24 mouse cellular contexts compared by ENCODE assay signal in genomic region chr3:55195581-55196327, GRCm38 (mm10). TPM values are rescaled to one million over a fixed set of nuclear protein-coding genes. Genes with fewer than 3 reads are reported as not detected.
DNase-seq lines count a peak whose midpoint lies in the region; ATAC-seq and TF ChIP-seq lines count a peak whose summit lies in the region.
"Had no signal": no experiment of that assay in that cellular context is flagged by ENCODE, and none has a peak within 500 bp of the region (broad histone marks: within the 10 kb centered on the region; RNA-seq: fewer than 3 reads in every experiment).

No protein-coding gene starts in this region.

- no peaks in the 10 kb centered on the region; the same call in 1 of the 2 replicates for H3K4me1 ChIP-seq in heart, adult 2 months (ENCODE audit: control insufficient read depth, insufficient read depth, low read length)
- H3K4me1 ChIP-seq in heart, embryonic 11.5 days (ENCODE audit: control insufficient read depth, insufficient read depth, low read length) = no peaks in the 10 kb centered on the region
- peaks cover 7% of the 10 kb centered on the region for H3K4me1 ChIP-seq in lung, embryonic 16.5 days (replicated peaks; ENCODE audit: control insufficient read depth, insufficient read depth, low read length)
- H3K4me1 ChIP-seq in lung, adult 2 months (ENCODE audit: control insufficient read depth, insufficient read depth, low read length) = no peaks in the 10 kb centered on the region
- H3K4me1 ChIP-seq in embryonic fibroblast, embryonic 13.5 days (ENCODE audit: control insufficient read depth, insufficient read depth, low read length) = no peaks in the 10 kb centered on the region
- H3K4me1 ChIP-seq: embryonic facial prominence, embryonic 10.5 days; heart, embryonic 13.5 days; neural tube, embryonic 12.5 days had no signal

- TF ChIP-seq EP300 in heart, adult 2 months (IDR thresholded peaks at IDR 0.05; ENCODE audit: insufficient read depth, low read depth, low read length) = no peak

- no peaks in the 10 kb centered on the region for H3K27me3 ChIP-seq in heart, adult 2 months (ENCODE audit: control insufficient read depth, insufficient read depth, low read length)
- no peaks in the 10 kb centered on the region for H3K27me3 ChIP-seq in heart, embryonic 11.5 days (ENCODE audit: control insufficient read depth, insufficient read depth, low read length)
- H3K27me3 ChIP-seq in lung, embryonic 16.5 days (ENCODE audit: control insufficient read depth, insufficient read depth, low read depth, low read length) = no peaks in the 10 kb centered on the region
- H3K27me3 ChIP-seq: heart, embryonic 13.5 days; neural tube, embryonic 12.5 days had no signal

- no peaks in the 10 kb centered on the region for H3K36me3 ChIP-seq in heart, adult 2 months (ENCODE audit: control insufficient read depth, insufficient read depth, low read length)
- no peaks in the 10 kb centered on the region for H3K36me3 ChIP-seq in heart, embryonic 11.5 days (ENCODE audit: control insufficient read depth, insufficient read depth, low read length)
- H3K36me3 ChIP-seq in lung, embryonic 16.5 days (ENCODE audit: control insufficient read depth, insufficient read depth, low read length) = no peaks in the 10 kb centered on the region
- H3K36me3 ChIP-seq: embryonic facial prominence, embryonic 10.5 days; heart, embryonic 13.5 days; neural tube, embryonic 12.5 days had no signal

- TF ChIP-seq POLR2A in heart, adult 2 months (IDR thresholded peaks at IDR 0.05; ENCODE audit: insufficient read depth, low read depth, low read length) = no peak
- no peak for TF ChIP-seq POLR2A in lung, adult 2 months (IDR thresholded peaks at IDR 0.05; ENCODE audit: borderline replicate concordance, extremely low read depth, low read depth, low read length)
- no peak for TF ChIP-seq POLR2A in embryonic fibroblast, embryonic 13.5 days (IDR thresholded peaks at IDR 0.05; ENCODE audit: low read depth, low read length)

- H3K9ac ChIP-seq in heart, adult 2 months (ENCODE audit: low read depth, low read length) = no peak overlapping the region
- H3K9ac ChIP-seq in heart, embryonic 11.5 days (ENCODE audit: low read depth, low read length) = no peak overlapping the region
- H3K9ac ChIP-seq in lung, embryonic 16.5 days (ENCODE audit: low read length) = no peak overlapping the region
- H3K9ac ChIP-seq: heart, embryonic 13.5 days; neural tube, embryonic 12.5 days had no signal

- H3K4me2 ChIP-seq in heart, embryonic 11.5 days = no peak overlapping the region
- no peak overlapping the region for H3K4me2 ChIP-seq in lung, embryonic 16.5 days (ENCODE audit: low read depth, low read length)
- H3K4me2 ChIP-seq: heart, embryonic 13.5 days; neural tube, embryonic 12.5 days had no signal

- intact Hi-C loops in heart, adult 2 months (cut with DNase I) = no loop called here

- no peaks in the 10 kb centered on the region for H3K79me2 ChIP-seq in heart, adult 2 months (replicated peaks; ENCODE audit: control insufficient read depth, insufficient read depth, low read length)

- ATAC-seq in heart, embryonic 11.5 days (replicated peaks; ENCODE audit: insufficient number of reproducible peaks, low FRiP score, low TSS enrichment) = no peak
- ATAC-seq in lung, embryonic 16.5 days (ENCODE audit: low read depth) = peak; percentile 89
- ATAC-seq: forebrain, embryonic 14.5 days had no signal

- peak in 1 of 2 experiments; percentile 18 for DNase-seq in heart, adult 2 months
- DNase-seq in lung, adult 2 months = no peak
- peak; percentile 9 for DNase-seq in lung, postnatal 25 days (ENCODE audit: low spot score)
- DNase-seq in layer of hippocampus, postnatal 36 days = no peak
- DNase-seq in thymus, postnatal 10 days (ENCODE audit: low spot score in 2 of 2) = no peak
- DNase-seq: cerebellum, postnatal 25 days; gastrocnemius, adult 2 months; right cerebral cortex, postnatal 14 days; thymus, postnatal 14 days had no signal

- no peak overlapping the region for H3K27ac ChIP-seq in heart, adult 2 months
- H3K27ac ChIP-seq in heart, embryonic 11.5 days (ENCODE audit: low read depth, low read length) = no peak overlapping the region
- H3K27ac ChIP-seq in lung, embryonic 16.5 days (ENCODE audit: low read length) = no peak overlapping the region
- H3K27ac ChIP-seq in embryonic fibroblast, embryonic 13.5 days (ENCODE audit: insufficient read depth, low read length) = peak overlapping the region; percentile 74
- H3K27ac ChIP-seq: embryonic facial prominence, embryonic 10.5 days; gastrocnemius, adult 2 months; heart, embryonic 13.5 days; neural tube, embryonic 12.5 days; stomach, postnatal 0 days had no signal

- H3K9me3 ChIP-seq in heart, embryonic 11.5 days (replicated peaks; ENCODE audit: control insufficient read depth, low read length) = no peaks in the 10 kb centered on the region
- no peaks in the 10 kb centered on the region for H3K9me3 ChIP-seq in lung, embryonic 16.5 days (ENCODE audit: control insufficient read depth, low read length)
- H3K9me3 ChIP-seq: embryonic facial prominence, embryonic 10.5 days; heart, embryonic 13.5 days; neural tube, embryonic 12.5 days had no signal

- 70% methylated on average over 5 of the region's 5 CpGs for WGBS in heart, adult 2 months
- 82% methylated on average over 5 of the region's 5 CpGs for WGBS in heart, embryonic 11.5 days (ENCODE audit: insufficient replicate concordance)
- 44% methylated on average over 5 of the region's 5 CpGs for WGBS in lung, embryonic 16.5 days
- WGBS in lung, adult 2 months = 65% methylated on average over 5 of the region's 5 CpGs

- no peak overlapping the region for H3K4me3 ChIP-seq in heart, adult 2 months
- no peak overlapping the region for H3K4me3 ChIP-seq in heart, embryonic 11.5 days (ENCODE audit: low read depth, low read length)
- no peak overlapping the region for H3K4me3 ChIP-seq in lung, embryonic 16.5 days (ENCODE audit: low read length)
- no peak overlapping the region for H3K4me3 ChIP-seq in lung, adult 2 months (replicated peaks; ENCODE audit: extremely low read depth, low read depth, low read length)
- no peak overlapping the region for H3K4me3 ChIP-seq in embryonic fibroblast, embryonic 13.5 days (ENCODE audit: insufficient read depth, low read length)
- H3K4me3 ChIP-seq: embryonic facial prominence, embryonic 10.5 days; erythroblast, embryonic 14.5 days; gastrocnemius, adult 2 months; heart, embryonic 13.5 days; neural tube, embryonic 12.5 days had no signal

- 0 out of 2 replicates have a peak, but pooled peaks have one; percentile 5 for TF ChIP-seq CTCF in heart, adult 2 months (IDR thresholded peaks at IDR 0.05)
- no peak for TF ChIP-seq CTCF in lung, adult 2 months (IDR thresholded peaks at IDR 0.05; ENCODE audit: insufficient read depth, low read length)
- TF ChIP-seq CTCF in embryonic fibroblast, embryonic 13.5 days (IDR thresholded peaks at IDR 0.05; ENCODE audit: borderline replicate concordance, insufficient read depth, low read length) = no peak

RNA-seq across cellular contexts. Expression of gene Sohlh2, which starts 13.9 kb away (rescaled TPM):
- total RNA-seq in heart, adult 2 months (2021) = not detected
- polyA plus RNA-seq in heart, adult 2 months (2012; rRNA removed) = not detected in 2 replicates
- not detected in 2 replicates for polyA plus RNA-seq in heart, embryonic 11.5 days (2014; fragmentation: Nextera tagmentation; extraction: Ambion mirVana)
- polyA plus RNA-seq in lung, embryonic 16.5 days (2015; fragmentation: Nextera tagmentation; extraction: Ambion mirVana) = 0.09 TPM in 1 of 2 replicates, not detected in the other
- 0.05 TPM in 1 of 2 replicates, not detected in the other for polyA plus RNA-seq in lung, adult 2 months (2012; rRNA removed)
- 0.21 TPM in 1 of 2 replicates, not detected in the other for polyA plus RNA-seq in embryonic fibroblast, embryonic 13.5 days (2011; ENCODE audit: insufficient read length, low read depth, missing spikeins)
- not detected for total RNA-seq in layer of hippocampus, postnatal 36 days (2021)
- total RNA-seq: adrenal gland, adult 18-20 months; gastrocnemius, adult 2 months; layer of hippocampus, adult 8-10 months; megakaryocyte-erythroid progenitor cell, adult 5-6 weeks had no signal
- polyA plus RNA-seq: embryonic facial prominence, embryonic 10.5 days; erythroblast, embryonic 14.5 days; forebrain, embryonic 14.5 days; heart, embryonic 13.5 days; hindbrain, embryonic 11.5 days; kidney, embryonic 14.5 days; liver, embryonic 16.5 days; neural tube, embryonic 12.5 days; stomach, postnatal 0 days had no signal

RNA-seq across cellular contexts. Expression of gene Dclk1, which starts 46.4 kb away (rescaled TPM):
- 1 to 10 TPM; 3.6 to 5.6 TPM for total RNA-seq in heart, adult 2 months (2021)
- polyA plus RNA-seq in heart, adult 2 months (2012; rRNA removed) = 1.2 and 1.8 TPM in 2 replicates
- polyA plus RNA-seq in heart, embryonic 11.5 days (2014; fragmentation: Nextera tagmentation; extraction: Ambion mirVana) = 4.7 and 5.5 TPM in 2 replicates
- polyA plus RNA-seq in lung, embryonic 16.5 days (2015; fragmentation: Nextera tagmentation; extraction: Ambion mirVana) = 8.0 and 10.3 TPM in 2 replicates
- polyA plus RNA-seq in lung, adult 2 months (2012; rRNA removed) = 1.6 and 1.9 TPM in 2 replicates
- polyA plus RNA-seq in embryonic fibroblast, embryonic 13.5 days (2011; ENCODE audit: insufficient read length, low read depth, missing spikeins) = 39.1 and 89.6 TPM in 2 replicates
- 100 to 1,000 TPM; 577 to 611 TPM for total RNA-seq in layer of hippocampus, postnatal 36 days (2021)
- total RNA-seq: megakaryocyte-erythroid progenitor cell, adult 5-6 weeks had no signal
- polyA plus RNA-seq: erythroblast, embryonic 14.5 days had no signal

RNA-seq across cellular contexts. Expression of gene Ccdc169, which starts 58.6 kb away (rescaled TPM):
- not detected for total RNA-seq in heart, adult 2 months (2021)
- 0.09 TPM in 1 of 2 replicates, not detected in the other for polyA plus RNA-seq in heart, adult 2 months (2012; rRNA removed)
- polyA plus RNA-seq in heart, embryonic 11.5 days (2014; fragmentation: Nextera tagmentation; extraction: Ambion mirVana) = not detected in 2 replicates
- 0.06 TPM in 1 of 2 replicates, not detected in the other for polyA plus RNA-seq in lung, embryonic 16.5 days (2015; fragmentation: Nextera tagmentation; extraction: Ambion mirVana)
- not detected in 2 replicates for polyA plus RNA-seq in lung, adult 2 months (2012; rRNA removed)
- polyA plus RNA-seq in embryonic fibroblast, embryonic 13.5 days (2011; ENCODE audit: insufficient read length, low read depth, missing spikeins) = 0.17 and 0.35 TPM in 2 replicates
- under 1 TPM; 0.22 to 0.56 TPM for total RNA-seq in layer of hippocampus, postnatal 36 days (2021)
- total RNA-seq: adrenal gland, adult 18-20 months; megakaryocyte-erythroid progenitor cell, adult 5-6 weeks had no signal
- polyA plus RNA-seq: embryonic facial prominence, embryonic 10.5 days; erythroblast, embryonic 14.5 days; forebrain, embryonic 14.5 days; kidney, embryonic 14.5 days; liver, embryonic 16.5 days; neural tube, embryonic 12.5 days had no signal
